Mouse (Mus musculus): ENCODE data around the gene 1700020A23Rik.
"Not testable (repeated sequence)": the region's sequence is repeated elsewhere in the genome, so short reads cannot be mapped to it uniquely, and the experiment has no call there.

Gene 1700020A23Rik

DNA sequence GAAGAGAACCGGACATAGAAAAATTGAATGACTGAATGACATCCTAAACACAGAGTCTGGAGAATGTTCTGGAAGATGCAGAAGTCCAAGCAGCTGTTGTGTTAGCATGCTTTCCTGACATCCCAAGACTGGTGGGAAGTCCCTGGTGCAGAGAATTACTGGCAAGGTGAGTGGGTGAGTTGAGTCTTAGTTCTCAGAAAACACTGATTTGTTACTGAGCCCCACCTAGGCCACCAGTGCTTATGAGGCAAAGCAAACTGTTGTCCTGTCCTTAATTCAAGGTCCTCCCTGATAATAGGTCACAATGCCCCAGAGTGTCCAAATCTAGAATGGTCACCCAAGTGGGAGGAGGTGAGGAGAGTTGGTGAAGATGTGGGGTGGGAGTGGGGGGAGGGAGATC lies at the start of gene 1700020A23Rik, which contains the start of gene Gm28372:
Gene 1700020A23Rik, plus strand, starts transcription at position 321 of the 400 bp plus-strand sequence.
Gene Gm28372, plus strand, starts transcription at position 301 of the 400 bp plus-strand sequence.
- no peak for DNase-seq

DNA sequence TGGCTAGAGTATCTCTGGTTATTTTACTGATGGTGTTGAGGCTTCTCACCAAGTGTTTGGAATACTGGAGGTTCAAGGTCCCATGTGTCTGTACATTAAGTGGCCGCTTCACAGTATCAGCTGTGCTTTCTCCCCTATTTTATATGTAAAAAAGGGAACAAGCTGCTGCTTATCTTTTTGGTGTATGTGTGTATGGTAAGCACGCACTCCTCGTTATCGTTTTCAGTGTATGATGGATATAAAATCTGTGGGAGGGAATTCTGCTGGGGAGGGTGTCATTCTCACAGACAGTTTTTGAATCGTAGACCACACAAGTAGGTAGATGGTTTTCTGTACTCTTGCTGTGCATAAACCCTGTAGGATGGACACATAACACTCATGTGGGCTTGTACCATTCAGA lies 47.5 kb upstream of the 1700020A23Rik start:
- DNase-seq: no peak

DNA sequence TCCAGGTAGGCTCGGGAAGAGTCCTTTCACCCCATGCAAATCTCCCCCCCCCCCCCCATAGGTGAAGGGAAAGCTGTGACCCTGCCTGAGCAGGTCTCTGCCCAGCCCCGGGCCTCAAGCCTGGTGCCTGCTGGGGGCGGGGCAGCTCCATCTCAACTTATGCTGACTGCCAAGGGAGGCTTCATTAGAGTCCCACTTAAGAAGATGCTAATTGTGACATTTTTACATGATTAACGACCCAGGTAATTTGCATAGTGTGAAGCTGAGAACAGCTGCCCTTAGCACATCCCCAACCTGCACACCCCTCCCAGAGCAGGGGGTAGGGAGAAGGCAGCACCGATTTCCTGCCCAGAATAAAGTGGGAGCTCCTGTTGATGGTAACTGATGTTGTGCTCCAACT lies 46.2 kb upstream of the 1700020A23Rik start:
- no peak for DNase-seq

DNA sequence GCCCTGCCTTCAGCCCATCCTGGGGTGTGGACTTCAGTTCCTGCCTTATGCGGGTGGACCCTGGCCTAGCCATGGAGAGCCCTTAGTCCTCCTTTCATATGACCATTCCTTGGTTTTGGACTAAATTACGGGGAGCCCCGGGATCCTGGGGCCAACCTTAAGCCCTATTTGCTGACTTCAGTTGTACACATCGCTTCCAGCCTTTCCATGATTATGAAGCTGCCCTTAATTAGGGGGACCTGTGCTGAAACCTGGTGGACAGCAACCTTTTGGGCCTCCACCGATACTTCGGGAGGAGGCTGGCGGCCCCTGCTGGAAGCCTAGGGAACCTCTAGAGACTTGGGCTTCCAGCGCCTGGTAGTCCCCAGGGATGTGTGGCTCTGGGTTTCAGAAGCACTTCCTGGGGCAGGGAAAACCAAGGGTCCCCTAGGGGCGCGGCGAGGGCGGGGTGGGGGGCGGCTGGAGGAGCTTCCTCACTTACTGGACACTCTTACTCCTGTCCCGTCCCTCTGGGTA lies 42.5 kb upstream of the 1700020A23Rik start:
- DNase-seq: peak; percentile 20

DNA sequence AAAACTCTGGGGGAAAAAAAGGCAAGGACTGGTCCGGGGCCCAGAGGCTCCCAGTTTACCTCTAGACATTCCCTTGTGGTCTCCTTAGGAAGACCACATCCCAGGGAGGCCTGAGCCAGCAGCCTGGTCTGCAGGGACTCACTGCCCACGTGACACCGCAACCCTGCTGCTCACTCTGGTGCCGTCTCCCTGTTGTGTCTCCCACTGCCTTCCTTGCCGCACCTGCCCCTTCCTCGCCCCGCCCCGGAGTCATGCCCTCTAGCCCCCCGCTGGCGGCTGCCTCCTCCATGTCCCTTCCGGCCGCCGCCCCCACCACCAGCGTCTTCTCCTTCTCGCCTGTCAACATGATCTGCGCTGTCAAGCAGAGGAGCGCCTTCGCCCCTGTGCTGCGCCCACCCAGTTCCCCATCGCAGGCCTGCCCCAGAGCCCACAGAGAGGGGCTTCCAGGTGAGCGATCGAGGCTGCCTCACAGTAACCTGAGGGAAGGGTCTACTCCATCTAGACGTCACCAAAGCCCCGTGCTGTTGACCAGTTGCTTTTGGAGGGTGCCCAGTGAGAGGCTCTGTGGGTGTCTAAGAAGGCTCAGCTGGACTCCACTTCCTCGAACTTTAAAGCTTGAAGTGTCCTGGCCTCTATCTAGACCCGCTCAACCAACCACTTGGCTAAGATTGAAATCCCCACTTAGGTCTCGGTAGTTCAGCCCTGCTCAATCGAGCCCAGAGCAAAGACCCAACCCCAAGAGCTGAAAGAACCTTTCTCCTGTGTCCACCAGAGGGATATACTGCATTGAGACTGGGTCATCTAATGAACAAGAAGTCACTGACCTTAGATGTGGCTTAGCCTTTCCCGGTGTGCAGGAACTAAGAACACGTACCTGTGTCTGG lies 39.6 kb upstream of the 1700020A23Rik start:
- no peak for DNase-seq

DNA sequence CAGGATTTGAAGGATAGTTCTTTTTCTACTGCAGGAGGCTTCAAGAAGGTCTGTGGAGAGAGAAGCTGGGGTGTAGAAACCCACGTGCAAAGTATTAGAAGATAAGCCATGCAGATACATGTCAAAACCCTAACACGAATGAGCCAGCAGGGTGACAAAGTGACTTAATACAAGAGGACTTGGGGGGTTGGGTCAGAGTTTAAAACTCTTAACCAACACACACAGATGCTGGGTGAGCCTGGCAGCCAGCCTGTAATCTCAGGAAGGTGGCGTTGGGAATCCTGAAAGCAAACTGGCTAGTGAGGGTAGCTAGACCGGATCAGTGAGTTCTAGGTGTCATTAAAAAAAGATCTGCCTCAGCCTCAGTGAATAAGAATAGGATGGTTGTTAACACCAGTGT lies 37.7 kb upstream of the 1700020A23Rik start:
- DNase-seq: no peak

DNA sequence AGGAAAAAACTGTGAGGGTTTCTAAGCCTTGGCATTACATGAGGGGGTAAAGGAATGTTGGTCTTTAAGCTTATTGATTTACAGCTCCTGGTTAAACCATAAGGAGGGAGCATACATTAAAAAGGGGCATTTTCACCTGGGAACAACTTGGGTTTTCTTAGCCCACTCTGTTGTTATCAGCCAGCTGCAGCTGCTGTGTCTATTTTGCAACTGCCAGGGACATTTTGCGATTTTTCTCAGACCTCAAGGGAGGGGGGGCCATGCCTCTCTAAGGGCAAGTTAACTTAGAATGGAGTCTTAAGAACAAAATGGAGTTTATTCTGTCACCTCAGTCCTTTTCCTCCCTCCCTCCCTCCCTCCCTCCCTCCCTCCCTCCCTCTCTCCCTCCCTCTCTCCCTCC lies 32.0 kb upstream of the 1700020A23Rik start:
- DNase-seq: not testable (repeated sequence)

DNA sequence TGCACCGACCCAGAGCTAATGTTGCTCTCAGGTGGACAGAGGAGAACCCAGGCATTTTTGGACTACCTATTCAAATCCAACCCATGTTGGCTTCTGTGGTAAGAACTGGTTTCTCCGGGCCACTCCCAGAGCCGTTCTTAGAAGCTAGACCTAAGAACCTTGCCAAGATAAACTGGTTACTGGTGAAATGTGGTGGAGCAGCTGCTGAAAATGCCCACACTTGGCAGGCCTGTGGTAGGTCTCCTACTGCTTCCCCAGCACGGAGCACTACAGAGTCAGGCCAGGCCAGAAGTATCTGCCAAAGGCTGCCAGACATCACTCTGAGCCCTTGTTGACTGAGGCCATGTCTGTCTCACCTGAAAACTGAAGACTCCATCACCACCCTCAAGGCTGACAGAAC lies 30.1 kb upstream of the 1700020A23Rik start:
- DNase-seq: no peak

DNA sequence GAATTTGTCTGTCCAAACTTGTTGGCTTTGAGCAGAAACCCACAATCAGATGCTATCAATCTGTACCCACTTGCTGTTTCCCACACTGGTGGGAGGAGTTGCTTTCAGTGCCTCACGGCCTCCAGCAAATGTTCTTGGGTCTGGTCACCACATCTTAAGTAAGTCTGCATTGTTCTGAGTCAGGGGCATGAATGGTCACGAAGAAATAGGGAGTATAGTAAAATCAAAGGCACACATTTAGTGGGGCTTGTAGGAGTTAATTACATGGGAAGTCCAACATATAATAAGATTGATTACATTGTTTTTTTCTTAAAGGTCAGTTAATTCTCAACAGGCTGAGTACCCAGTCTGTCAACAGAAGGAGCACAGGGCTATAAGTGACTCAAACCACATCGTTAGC lies 21.9 kb upstream of the 1700020A23Rik start:
- no peak for DNase-seq

DNA sequence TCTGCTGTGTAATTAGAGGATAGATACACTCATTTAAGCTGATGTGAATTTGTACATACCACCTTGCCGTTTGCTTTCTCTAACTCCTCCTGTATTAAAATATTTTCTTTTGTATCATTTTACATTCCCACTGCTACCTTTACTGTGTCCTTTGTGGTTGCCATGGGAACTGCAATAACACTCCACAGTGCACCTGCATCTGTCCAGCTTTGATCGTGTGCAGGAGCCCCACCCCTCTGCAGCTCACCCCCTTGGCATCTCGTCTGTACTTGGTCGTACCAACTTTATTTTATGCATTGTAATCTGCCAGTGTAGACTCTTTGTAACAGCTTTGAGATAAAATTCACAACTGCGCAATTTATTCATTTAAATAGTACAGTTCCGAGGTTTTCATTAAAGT lies 21.2 kb upstream of the 1700020A23Rik start:
- DNase-seq: no peak

DNA sequence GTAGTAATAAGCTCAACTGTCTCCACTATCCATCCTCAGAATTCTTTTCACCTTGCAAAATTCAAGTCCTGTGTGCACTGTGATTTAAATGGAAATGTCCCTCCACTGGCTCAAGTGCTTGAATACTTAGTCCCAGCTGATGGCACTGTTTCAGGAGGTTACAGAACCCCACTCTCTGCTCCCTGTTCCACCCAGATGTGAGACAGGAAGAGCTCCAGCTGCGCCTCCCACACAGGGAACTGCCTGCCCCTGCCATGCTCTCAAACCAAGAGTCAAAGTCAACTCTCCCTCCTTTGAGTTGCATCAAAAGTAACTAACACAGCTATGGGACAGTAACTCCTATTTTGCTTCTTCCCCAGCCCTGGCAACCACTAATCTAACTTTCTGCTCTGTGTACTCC lies 18.8 kb upstream of the 1700020A23Rik start:
- no peak for DNase-seq

DNA sequence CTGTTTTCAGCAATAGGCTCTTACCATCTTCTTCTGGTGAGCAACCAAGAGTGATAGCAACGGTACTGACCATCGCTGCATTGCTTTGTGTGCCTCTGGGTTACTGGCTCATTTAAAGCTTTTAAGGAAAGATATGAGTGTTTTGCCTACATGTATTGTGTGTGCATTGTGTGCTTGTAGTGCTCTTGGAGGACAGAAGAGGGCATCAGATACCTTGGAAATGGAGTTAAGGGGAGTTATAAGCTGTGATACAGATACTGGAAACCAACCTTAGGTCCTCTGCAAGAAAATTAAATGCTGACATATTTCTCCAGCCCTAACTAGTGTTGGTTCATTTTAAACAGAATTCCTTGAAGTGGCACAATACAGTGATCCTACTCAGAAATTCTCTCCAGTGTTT lies 16.3 kb upstream of the 1700020A23Rik start:
- no peak for DNase-seq

DNA sequence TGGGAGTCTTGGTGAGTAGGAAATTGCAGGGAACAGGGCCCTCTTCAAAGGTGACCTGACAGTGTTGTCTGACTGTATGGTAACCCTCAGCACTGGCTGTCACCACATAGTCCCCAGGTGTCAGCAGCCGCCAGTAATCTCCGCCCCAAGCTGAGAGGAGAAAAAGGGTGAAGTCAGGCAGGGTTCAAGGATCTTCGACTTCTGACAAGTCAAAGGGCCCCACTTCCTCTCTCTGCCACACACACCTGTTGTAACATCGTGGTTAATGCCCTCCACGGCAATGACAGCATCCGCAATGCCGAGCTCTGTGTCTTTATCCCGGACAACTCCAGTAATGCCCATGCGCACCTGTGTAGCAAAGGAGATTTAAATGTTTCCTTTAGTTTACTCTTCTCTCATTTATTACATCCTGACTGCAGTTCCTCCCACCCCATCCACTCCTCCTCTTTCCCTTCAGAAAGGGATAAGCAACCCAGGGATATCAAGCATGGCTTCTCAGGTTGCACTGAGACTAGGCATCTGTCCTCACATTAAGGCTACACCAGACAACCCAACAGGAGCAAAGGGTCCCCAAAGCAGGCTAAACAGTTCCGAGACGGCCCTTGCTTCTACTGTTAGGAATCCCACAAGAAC lies 13.9 kb upstream of the 1700020A23Rik start:
- no peak for DNase-seq

DNA sequence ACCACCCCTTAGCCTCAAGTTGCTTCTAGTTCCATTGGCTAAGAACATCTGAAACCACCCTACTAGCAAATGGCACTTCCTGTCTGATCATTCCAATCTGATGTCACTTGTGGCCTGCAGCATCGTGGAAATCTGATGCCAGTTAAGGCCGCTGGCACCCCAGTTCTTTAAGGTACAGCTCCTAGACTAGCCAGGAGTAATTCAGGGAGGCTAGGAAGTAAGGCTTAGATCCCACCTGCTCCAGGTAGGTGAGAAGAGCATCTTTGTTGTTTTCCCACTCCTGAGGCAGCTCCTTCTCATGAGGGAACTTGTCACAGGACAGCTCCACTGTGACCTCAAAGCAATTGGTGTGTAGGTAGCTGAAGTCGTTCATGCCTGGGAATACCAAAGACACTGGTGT lies 12.2 kb upstream of the 1700020A23Rik start:
- DNase-seq: no peak

DNA sequence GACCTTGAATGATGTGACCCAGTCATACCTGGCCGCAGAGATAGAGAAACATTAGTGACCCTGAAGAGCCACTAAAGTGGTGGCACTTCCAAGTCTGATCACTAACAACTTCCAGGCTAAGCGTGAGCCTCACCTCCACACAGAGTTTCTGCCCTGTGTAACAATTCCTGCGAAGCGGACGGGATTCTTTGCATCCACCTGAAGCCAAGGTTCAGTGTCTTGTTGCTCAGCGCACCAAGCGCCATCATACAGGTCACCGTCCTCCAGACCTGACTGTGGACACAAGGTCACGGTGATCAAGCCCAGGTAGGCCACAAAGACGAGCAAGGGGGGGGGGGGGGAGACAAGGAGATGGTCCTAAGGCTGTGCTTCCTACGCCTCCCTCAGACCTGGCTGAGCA lies 9.4 kb upstream of the 1700020A23Rik start:
- DNase-seq: no peak

DNA sequence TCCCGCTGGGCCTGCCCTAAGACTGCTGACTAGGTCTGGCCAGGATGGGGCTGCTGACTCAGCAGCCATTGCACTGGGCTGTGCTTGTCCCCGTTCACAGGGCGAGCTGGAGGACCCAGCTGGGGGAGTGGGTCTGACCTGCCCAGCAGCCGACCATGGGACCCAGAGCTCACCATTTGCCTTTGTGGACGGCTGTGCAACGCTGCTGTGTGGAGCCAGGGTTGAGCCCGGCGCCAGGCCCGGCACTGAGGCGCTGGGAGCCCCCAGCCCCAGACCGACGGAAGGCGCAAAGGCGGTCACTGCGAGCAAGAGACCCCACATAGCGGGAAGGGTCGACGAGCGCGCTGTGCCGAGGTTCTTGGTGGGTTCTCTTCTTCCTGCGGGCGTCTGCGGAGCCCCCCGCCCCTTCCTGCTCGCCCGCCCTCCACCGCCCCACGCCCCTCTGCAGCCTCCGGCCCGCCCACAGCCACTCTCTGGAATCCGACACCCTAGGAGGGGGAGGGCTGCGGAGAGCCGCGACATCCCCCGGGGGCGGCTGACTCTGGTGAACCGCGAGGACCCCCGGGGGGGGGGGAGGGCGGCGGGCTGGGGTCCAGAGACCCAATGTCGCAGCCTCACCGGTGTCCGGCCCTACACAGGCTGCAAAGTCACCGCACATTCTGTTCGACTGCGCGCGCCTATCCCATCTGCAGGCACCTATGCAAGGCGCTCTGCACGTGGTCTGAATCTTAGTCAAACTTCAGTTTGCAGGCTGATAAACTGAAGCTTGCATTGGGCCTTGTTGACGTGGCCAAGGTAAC lies 7.7 kb upstream of the 1700020A23Rik start, which contains the start of gene Cpxm1:
Gene Cpxm1, minus strand, starts transcription at position 389 of the 800 bp plus-strand sequence.
- no peak for DNase-seq

DNA sequence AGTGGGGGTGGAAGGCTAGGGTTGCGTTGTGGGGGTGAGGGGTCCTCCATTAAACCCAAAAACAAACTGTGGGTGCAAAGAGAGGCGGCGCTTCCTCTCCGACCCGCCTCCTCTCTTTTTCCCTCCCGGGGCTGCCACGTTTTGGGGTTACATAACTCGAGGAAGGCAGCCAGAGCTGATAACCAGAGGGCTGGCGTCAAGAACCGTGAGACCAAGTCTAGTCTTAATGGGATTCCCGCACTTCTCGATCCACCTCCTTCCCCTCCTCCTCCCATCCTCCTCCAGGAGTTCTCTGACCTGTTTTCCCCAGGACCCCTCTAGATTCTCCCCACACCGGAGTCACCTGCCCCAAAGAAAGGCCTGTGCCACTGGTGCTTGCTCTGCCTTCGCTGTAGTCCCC lies 7.0 kb upstream of the 1700020A23Rik start:
- peak; percentile 31 for DNase-seq

DNA sequence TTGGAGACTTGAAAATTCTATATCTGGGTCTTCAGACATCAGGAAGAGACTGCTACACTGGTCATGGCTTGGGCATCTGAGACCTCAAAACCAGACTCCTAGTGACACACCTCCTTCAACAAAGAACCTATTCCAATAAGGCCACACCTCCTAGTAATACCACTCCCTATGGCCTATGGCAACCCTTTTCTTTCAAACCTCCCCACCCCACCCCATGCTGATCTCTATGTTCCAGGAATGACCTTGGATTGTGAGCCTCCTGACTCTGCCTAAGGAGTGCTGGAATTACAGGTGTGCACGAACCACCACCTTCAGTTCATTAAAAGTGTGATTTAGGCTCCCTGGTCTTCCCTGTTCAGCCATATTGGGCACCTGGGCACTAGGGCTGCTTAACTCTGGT lies 5.0 kb upstream of the 1700020A23Rik start:
- DNase-seq: no peak

DNA sequence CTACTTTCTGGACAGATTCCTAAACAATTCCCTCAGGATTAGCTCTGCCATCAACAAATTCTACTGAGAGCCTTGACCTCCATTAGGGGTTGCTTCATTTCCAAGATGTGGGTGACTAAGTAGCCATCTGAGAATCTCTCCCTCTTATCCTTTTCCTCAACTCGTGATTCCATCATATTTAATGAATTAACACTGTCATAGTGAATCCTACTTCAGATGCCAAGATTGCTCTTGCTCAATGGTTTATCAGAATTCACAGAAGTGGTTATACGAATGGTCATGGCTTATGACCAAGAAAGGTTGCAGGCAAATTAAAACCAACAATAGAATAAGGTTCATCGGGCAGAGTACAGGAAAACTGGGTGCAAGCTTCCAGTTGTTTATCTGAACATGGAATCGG lies 3.2 kb upstream of the 1700020A23Rik start:
- DNase-seq: no peak

DNA sequence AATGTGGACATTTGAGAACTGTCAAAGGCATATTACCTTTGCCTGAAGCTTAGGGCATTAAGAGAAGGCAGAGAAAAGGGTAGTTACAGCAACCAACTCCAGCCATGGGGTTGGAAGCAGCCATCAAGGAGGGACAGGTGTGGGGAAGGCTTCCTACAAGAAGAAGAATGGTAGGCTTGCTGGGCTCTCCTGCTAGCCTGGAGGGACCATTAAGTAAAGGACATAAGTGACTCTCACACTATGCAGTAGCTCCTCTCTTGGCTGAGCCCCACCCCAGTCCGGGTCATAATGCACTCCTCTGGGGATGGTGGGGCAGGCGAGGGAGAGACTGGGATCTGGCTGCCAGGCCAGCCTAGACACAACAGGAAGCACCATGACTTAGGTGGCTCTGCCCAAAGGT lies 1.1 kb downstream of the 1700020A23Rik start, which contains the start of gene Tmem239:
Gene Tmem239, plus strand, starts transcription at position 301 of the 400 bp plus-strand sequence.
- DNase-seq: no peak

DNA sequence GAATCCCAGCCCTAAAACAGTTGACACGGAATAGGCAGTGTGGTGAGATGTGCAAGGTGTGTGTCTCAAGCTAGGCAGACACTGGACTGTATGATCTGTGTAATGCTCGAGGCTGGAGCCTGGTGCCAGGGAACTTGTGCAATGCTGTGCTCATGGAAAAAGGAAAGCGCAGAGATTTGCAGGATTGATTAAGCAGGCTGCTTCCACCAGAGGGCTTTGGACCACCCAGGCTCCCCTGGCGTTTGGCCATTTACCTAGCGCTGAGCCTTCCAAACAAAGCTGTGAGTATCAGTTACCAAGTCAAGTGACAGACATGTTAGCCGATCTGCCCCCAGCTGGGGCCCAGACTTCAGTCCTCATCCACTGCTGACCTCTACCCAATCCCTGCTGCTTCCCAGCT lies 3.1 kb downstream of the 1700020A23Rik start:
- DNase-seq: no peak

DNA sequence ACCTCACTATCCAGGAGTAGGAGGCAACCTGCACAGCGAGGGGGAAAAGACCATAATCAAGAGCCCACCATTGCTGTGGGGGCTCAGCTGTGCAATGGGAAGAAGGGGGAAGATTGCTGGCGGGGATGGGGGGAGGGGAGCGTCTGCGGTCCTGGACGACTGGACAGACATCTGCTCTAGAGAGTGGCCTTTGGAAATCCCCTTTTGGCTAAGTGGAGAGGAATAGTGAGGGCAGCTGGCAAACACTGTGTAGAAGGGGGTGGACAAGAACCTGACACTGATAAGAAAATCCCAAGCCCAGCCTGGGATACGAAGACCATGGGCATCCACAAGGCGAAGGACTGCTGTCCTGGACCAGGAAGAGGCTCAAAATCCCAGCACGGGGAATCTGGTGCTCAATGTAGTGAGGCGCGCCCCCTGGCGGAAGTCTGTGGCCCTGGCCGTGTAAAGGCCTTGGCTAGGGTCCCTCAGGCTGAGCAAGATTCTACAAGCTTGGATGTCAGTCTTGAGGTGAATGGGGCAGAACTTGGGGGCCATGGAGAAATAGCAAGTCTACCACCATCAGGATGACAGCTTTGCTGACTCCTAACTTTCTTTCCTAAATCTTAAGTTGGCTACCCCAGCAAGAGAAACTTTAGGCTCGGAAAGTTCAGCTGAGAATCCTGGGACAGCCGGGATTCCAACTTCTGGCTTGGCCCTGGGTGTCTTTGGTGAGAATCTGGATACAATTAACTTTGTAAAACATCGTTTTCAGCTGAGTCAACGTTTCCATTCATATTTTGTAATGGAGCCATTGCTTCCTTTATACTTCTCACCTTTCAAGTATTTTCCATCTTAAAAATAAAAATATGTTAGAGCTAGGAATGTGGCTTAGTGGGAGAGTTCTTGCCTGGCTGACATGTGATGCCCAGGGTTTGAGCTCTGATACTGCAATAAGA lies 6.8 kb downstream of the 1700020A23Rik start:
- peak; percentile 70 for DNase-seq
